Mouse (Mus musculus) CH12.LX (cell line): ENCODE results near the gene Map3k11. TPM values are rescaled to one million over a fixed set of nuclear protein-coding genes. Genes with fewer than 3 reads are reported as not detected.

Source experiments
- DNase-seq: peaks from one replicate; pipeline ENCODE4 v3.0.0-alpha.2; 2013; ENCODE audit errors: extremely low read depth
- H3K27ac ChIP-seq: 2 replicates; pipeline ENCODE4 v1.5.1; 2012; ENCODE audit warnings: low read depth, mild to moderate bottlenecking, control low read depth, moderate library complexity; ENCODE audit not compliant: insufficient read depth
- H3K27me3 ChIP-seq: replicated peaks from 2 replicates; pipeline ENCODE3; 2012; ENCODE audit warnings: inconsistent platforms
- H3K36me3 ChIP-seq, 2 experiments: replicated peaks in 1 of 2; 2 replicates each; pipeline versions ENCODE3 to v1.6.1; 2012; ENCODE audit warnings: inconsistent platforms in 1 of 2, low read length in 1 of 2, mild to moderate bottlenecking in 1 of 2, mixed read lengths in 1 of 2, moderate library complexity in 1 of 2; ENCODE audit not compliant: control insufficient read depth in 1 of 2, insufficient read depth in 1 of 2
- H3K4me1 ChIP-seq, 2 experiments: 2 replicates each; pipeline ENCODE4 v1.6.1; 2012; ENCODE audit warnings: inconsistent platforms in 1 of 2, moderate library complexity in 1 of 2; ENCODE audit not compliant: insufficient read depth in 2 of 2, control insufficient read depth in 1 of 2
- H3K4me2 ChIP-seq: 2 replicates; pipeline ENCODE4 v1.6.1; 2012; ENCODE audit warnings: low read depth, mild to moderate bottlenecking, control low read depth; ENCODE audit not compliant: poor library complexity, insufficient read depth, severe bottlenecking
- H3K4me3 ChIP-seq, 3 experiments: fragments of 150-350 bp in 1 of 3; sonication (generic) in 1 of 3; replicated peaks in 1 of 3; 2 replicates each; pipeline versions ENCODE3 to v1.5.1; 2011 to 2012; ENCODE audit warnings: low read depth in 2 of 3, low read length in 2 of 3, mild to moderate bottlenecking in 2 of 3, moderate library complexity in 2 of 3, control low read depth in 1 of 3, improper control_type of control experiment in 1 of 3, inconsistent platforms in 1 of 3, mixed read lengths in 1 of 3; ENCODE audit not compliant: poor library complexity in 1 of 3
- H3K79me2 ChIP-seq: replicated peaks from 2 replicates; pipeline ENCODE4 v1.6.1; 2012; ENCODE audit warnings: mild to moderate bottlenecking, moderate library complexity; ENCODE audit not compliant: control insufficient read depth, poor library complexity, insufficient read depth, severe bottlenecking; ENCODE audit errors: extremely low read depth
- H3K9ac ChIP-seq: 2 replicates; pipeline ENCODE4 v1.6.1; 2012; ENCODE audit warnings: low read depth, mild to moderate bottlenecking, control low read depth, moderate library complexity; ENCODE audit not compliant: insufficient read depth
- H3K9me3 ChIP-seq: replicated peaks from 2 replicates; pipeline ENCODE3; 2012; ENCODE audit warnings: low read length, inconsistent platforms, mixed read lengths
- BHLHE40 ChIP-seq: IDR thresholded peaks from 2 replicates; pipeline ENCODE4 v1.6.1; 2011; ENCODE audit warnings: mild to moderate bottlenecking, low read depth, low read length, improper control_type of control experiment
- CHD2 ChIP-seq: IDR thresholded peaks from 2 replicates; pipeline ENCODE4 v1.6.1; 2011; ENCODE audit warnings: low read length, improper control_type of control experiment
- E2F4 ChIP-seq: IDR thresholded peaks from 2 replicates; pipeline ENCODE4 v1.6.1; 2011; ENCODE audit warnings: low read depth, low read length, improper control_type of control experiment; ENCODE audit not compliant: insufficient replicate concordance
- GABPA ChIP-seq: IDR thresholded peaks from 2 replicates; pipeline ENCODE4 v1.6.1; 2012; ENCODE audit warnings: low read depth, low read length, improper control_type of control experiment, inconsistent platforms; ENCODE audit not compliant: insufficient replicate concordance
- HCFC1 ChIP-seq: IDR thresholded peaks from 2 replicates; pipeline ENCODE4 v1.6.1; 2012; ENCODE audit warnings: low read depth, mild to moderate bottlenecking, inconsistent platforms, low read length, improper control_type of control experiment
- IRF4 ChIP-seq: IDR thresholded peaks from 2 replicates; pipeline ENCODE4 v1.6.1; 2014; ENCODE audit warnings: low read depth, mild to moderate bottlenecking, inconsistent platforms, low read length, improper control_type of control experiment
- JUN ChIP-seq: IDR thresholded peaks from 2 replicates; pipeline ENCODE4 v1.6.1; 2011; ENCODE audit warnings: low read depth, mild to moderate bottlenecking, low read length, improper control_type of control experiment, moderate library complexity; ENCODE audit not compliant: insufficient read depth
- MAZ ChIP-seq: IDR thresholded peaks from 2 replicates; pipeline ENCODE4 v1.6.1; 2012; ENCODE audit warnings: low read depth, mild to moderate bottlenecking, inconsistent platforms, low read length, improper control_type of control experiment, moderate library complexity
- MXI1 ChIP-seq: IDR thresholded peaks from 2 replicates; pipeline ENCODE4 v1.6.1; 2011; ENCODE audit warnings: mild to moderate bottlenecking, low read depth, low read length, improper control_type of control experiment
- MYC ChIP-seq: IDR thresholded peaks from 2 replicates; pipeline ENCODE4 v1.6.1; 2011; ENCODE audit warnings: low read depth, mild to moderate bottlenecking, improper control_type of control experiment, low read length
- NELFE ChIP-seq: IDR thresholded peaks from 2 replicates; pipeline ENCODE4 v1.6.1; 2011; ENCODE audit warnings: low read depth, low read length, improper control_type of control experiment
- NRF1 ChIP-seq: IDR thresholded peaks from 2 replicates; pipeline ENCODE4 v1.6.1; 2014; ENCODE audit warnings: low read depth, mild to moderate bottlenecking, inconsistent platforms, low read length, improper control_type of control experiment, moderate library complexity
- PAX5 ChIP-seq: IDR thresholded peaks from 2 replicates; pipeline ENCODE4 v1.6.1; 2012; ENCODE audit warnings: low read length, inconsistent platforms, mixed read lengths
- POLR2A ChIP-seq: IDR thresholded peaks from 2 replicates; pipeline ENCODE4 v1.6.1; 2011; ENCODE audit warnings: low read depth, mild to moderate bottlenecking, improper control_type of control experiment, low read length
- POLR2AphosphoS2 ChIP-seq: IDR thresholded peaks from 2 replicates; pipeline ENCODE4 v1.6.1; 2011; ENCODE audit warnings: low read depth, low read length, improper control_type of control experiment
- RAD21 ChIP-seq: IDR thresholded peaks from 2 replicates; pipeline ENCODE4 v1.6.1; 2011; ENCODE audit warnings: low read depth, mild to moderate bottlenecking, low read length, improper control_type of control experiment, moderate library complexity
- RCOR1 ChIP-seq: conservative IDR thresholded peaks from 2 replicates; pipeline ENCODE4 v1.6.1; 2012; ENCODE audit warnings: low read depth, mild to moderate bottlenecking, inconsistent platforms, low read length, improper control_type of control experiment
- SIN3A ChIP-seq: IDR thresholded peaks from 2 replicates; pipeline ENCODE4 v1.6.1; 2012; ENCODE audit warnings: low read length, improper control_type of control experiment, inconsistent platforms
- SMC3 ChIP-seq: IDR thresholded peaks from 2 replicates; pipeline ENCODE4 v1.6.1; 2011; ENCODE audit warnings: low read depth, low read length, improper control_type of control experiment
- TBP ChIP-seq: conservative IDR thresholded peaks from 2 replicates; pipeline ENCODE4 v1.6.1; 2011; ENCODE audit warnings: low read depth, low read length, improper control_type of control experiment
- USF1 ChIP-seq: IDR thresholded peaks from 2 replicates; pipeline ENCODE4 v1.6.1; 2014; ENCODE audit warnings: low read depth, mild to moderate bottlenecking, inconsistent platforms, low read length, improper control_type of control experiment
- USF2 ChIP-seq: conservative IDR thresholded peaks from 2 replicates; pipeline ENCODE4 v1.6.1; 2011; ENCODE audit warnings: low read depth, low read length, improper control_type of control experiment
- ZC3H11A ChIP-seq: IDR thresholded peaks from 2 replicates; pipeline ENCODE4 v1.6.1; 2012; ENCODE audit warnings: low read depth, mild to moderate bottlenecking, inconsistent platforms, low read length, improper control_type of control experiment
- ZKSCAN1 ChIP-seq: IDR thresholded peaks from 2 replicates; pipeline ENCODE4 v1.6.1; 2012; ENCODE audit warnings: low read depth, inconsistent platforms, low read length, improper control_type of control experiment, borderline replicate concordance
- ZMIZ1 ChIP-seq: IDR thresholded peaks from 2 replicates; pipeline ENCODE4 v1.6.1; 2012; ENCODE audit warnings: low read depth, mild to moderate bottlenecking, inconsistent platforms, low read length, improper control_type of control experiment
- ZNF384 ChIP-seq: IDR thresholded peaks from 2 replicates; pipeline ENCODE4 v1.6.1; 2012; ENCODE audit warnings: low read depth, low read length, improper control_type of control experiment, inconsistent platforms
- dilution Hi-C: fragments of 300-500 bp; cut with MboI; formaldehyde crosslinking; loops from 2 replicates; pipeline ENCODE4 v1.14.3; 2020; ENCODE audit warnings: low sequenced_read_pairs; ENCODE audit not compliant: extremely low pct_unique_long_range_greater_than_20kb, extremely low pct_ligation_motif_present
- in situ Hi-C: fragments of 300-500 bp; cut with MboI; formaldehyde crosslinking; loops from 3 replicates; pipeline ENCODE4 v1.14.3; 2019; ENCODE audit warnings: low sequenced_read_pairs, low pct_ligation_motif_present, low pct_unique_long_range_greater_than_20kb, mixed read lengths
- polyA plus RNA-seq: library from polyadenylated mRNA; unstranded; fragments of >175 nt; gene quantifications from 2 replicates; pipeline ENCODE4 v1.2.1, GENCODE M21; 2012; ENCODE audit warnings: low read depth; ENCODE audit not compliant: insufficient read length
- total RNA-seq, 2 experiments: library from RNA; depleted of rRNA; stranded (reverse); fragments of 300-350 nt in 1 of 2; fragments of >200 nt in 1 of 2; gene quantifications; 2 replicates each; pipeline ENCODE4 v1.2.3; 2012 to 2014

Map3k11 gene
- total and polyA plus RNA-seq, 3 experiments: 6.0 to 16.0 (median 13.5) TPM

GRCm38 (mm10) chr19:5729444-5729815, 40.9 kb downstream of the Map3k11 start, which contains the start of gene Fam89b (continued):
- no peak for TF ChIP-seq JUN
- no peak for TF ChIP-seq NRF1
- TF ChIP-seq POLR2A: peak; percentile 86
- peak; percentile 31; the same call in 1 of the 2 replicates for TF ChIP-seq CHD2

GRCm38 (mm10) chr19:5730314-5731186, 42.0 kb downstream of the Map3k11 start:
- H3K27ac ChIP-seq: no peak overlapping the region
- no peak for DNase-seq
- in situ Hi-C loops: loop anchor here (5.0 kb wide), 1 partner anchor 37 kb away; no protein-coding TSS in a partner anchor

GRCm38 (mm10) chr19:5731264-5731978, 42.9 kb downstream of the Map3k11 start:
- peak overlapping the region; percentile 68 for H3K9ac ChIP-seq
- in situ Hi-C loops (loop anchor here (5.0 kb wide), 1 partner anchor 36 kb away; no protein-coding TSS in a partner anchor), dilution Hi-C loops (no loop called here)
- H3K9me3 ChIP-seq: no peaks in the 10 kb centered on the region
- H3K4me2 ChIP-seq: peak overlapping the region; percentile 57
- peak; percentile 98 for DNase-seq
- H3K27me3 ChIP-seq: peaks cover 25% of the 10 kb centered on the region
- H3K79me2 ChIP-seq: no peaks in the 10 kb centered on the region; the same call in 1 of the 2 replicates
- H3K4me3 ChIP-seq: peak overlapping the region; percentile 85 to 97 (median 94)
- peaks cover 0 to 16% of the 10 kb centered on the region in 2 experiments for H3K36me3 ChIP-seq
- H3K27ac ChIP-seq: 0 out of 2 replicates have a peak overlapping the region, but pooled peaks have one; percentile 5
- H3K4me1 ChIP-seq: peaks cover 16 to 45% of the 10 kb centered on the region in 2 experiments
- TF ChIP-seq SMC3 (no peak), RCOR1 (no peak), HCFC1 (peak; percentile 96), MAZ (0 out of 2 replicates have a peak, but pooled peaks have one; percentile 43), IRF4 (peak; percentile 64; the same call in 1 of the 2 replicates), BHLHE40 (0 out of 2 replicates have a peak, but pooled peaks have one; percentile 15), POLR2A (peak; percentile 92), USF2 (0 out of 2 replicates have a peak, but pooled peaks have one; percentile 20), MYC (peak; percentile 82; the same call in 1 of the 2 replicates), ZNF384 (no peak), ZC3H11A (no peak), USF1 (peak; percentile 75), E2F4 (peak; percentile 68; the same call in 1 of the 2 replicates), NELFE (peak; percentile 88), ZMIZ1 (peak; percentile 81; the same call in 1 of the 2 replicates), TBP (peak; percentile 73), PAX5 (no peak), MXI1 (peak; percentile 98)

More at GRCm38 (mm10) chr19:5730314-5731186, 42.0 kb downstream of the Map3k11 start:
- TF ChIP-seq NRF1 (no peak), SIN3A (no peak), RCOR1 (no peak), HCFC1 (no peak), USF2 (no peak), GABPA (no peak), RAD21 (no peak), POLR2AphosphoS2 (no peak), SMC3 (no peak), PAX5 (no peak), ZKSCAN1 (no peak), BHLHE40 (no peak), MYC (no peak)
- Histone ChIP-seq H3K9ac (peak overlapping the region; percentile 68; the same call in 1 of the 2 replicates), H3K4me2 (peak overlapping the region; percentile 56), H3K79me2 (peaks cover 4% of the 10 kb centered on the region; the same call in 1 of the 2 replicates), H3K4me1 (peaks cover 16 to 46% of the 10 kb centered on the region in 2 experiments), H3K27me3 (peaks cover 17% of the 10 kb centered on the region), H3K9me3 (no peaks in the 10 kb centered on the region), H3K4me3 (peak overlapping the region; percentile 85 to 97 (median 94)), H3K36me3 (peaks cover 0 to 16% of the 10 kb centered on the region in 2 experiments)
- dilution Hi-C loops: no loop called here
